Mouse (Mus musculus) bone marrow, adult 2 months (tissue): ENCODE results near the gene Uts2. TPM values are rescaled to one million over a fixed set of nuclear protein-coding genes. Genes with fewer than 3 reads are reported as not detected.
"Not testable (repeated sequence)": the region's sequence is repeated elsewhere in the genome, so short reads cannot be mapped to it uniquely, and the experiment has no call there.

Source experiments
- H3K27ac ChIP-seq: fragments of 200-500 bp; 2 replicates; pipeline ENCODE4 v1.5.1; 2012; ENCODE audit warnings: low read depth, mild to moderate bottlenecking, control low read depth, inconsistent platforms, low read length; ENCODE audit not compliant: control insufficient read depth, poor library complexity, insufficient read depth
- H3K4me1 ChIP-seq: fragments of 200-500 bp; 2 replicates; pipeline ENCODE4 v1.6.1; 2011; ENCODE audit warnings: low read length; ENCODE audit not compliant: control insufficient read depth, insufficient read depth
- H3K4me3 ChIP-seq: fragments of 200-500 bp; replicated peaks from 2 replicates; pipeline ENCODE3; 2011; ENCODE audit warnings: mild to moderate bottlenecking, low read depth, low read length, control low read depth; ENCODE audit not compliant: control insufficient read depth
- CTCF ChIP-seq: fragments of 200-500 bp; IDR thresholded peaks from 2 replicates; pipeline ENCODE4 v1.5.1; 2011; ENCODE audit warnings: low read length, control low read depth; ENCODE audit not compliant: control insufficient read depth, insufficient read depth
- POLR2A ChIP-seq: fragments of 200-500 bp; IDR thresholded peaks from 2 replicates; pipeline ENCODE4 v1.6.1; 2011; ENCODE audit warnings: low read depth, mild to moderate bottlenecking, control low read depth, low read length, borderline replicate concordance; ENCODE audit not compliant: control insufficient read depth
- WGBS: fragments of 180-500 bp; shearing (Covaris S2); methylation state at CpG from one replicate; pipeline ENCODE4 v1.1.7; 2018; 5-methylcytosine and 5-hydroxymethylcytosine counted together
- polyA plus RNA-seq: library from polyadenylated mRNA; stranded (reverse); fragments of >200 nt; gene quantifications from 2 replicates; pipeline ENCODE4 v1.2.4, GENCODE M21; 2011; ENCODE audit warnings: low replicate concordance; ENCODE audit not compliant: missing spikeins, insufficient read depth, insufficient read length

The Uts2 gene
- polyA plus RNA-seq, 1 experiment, result not detected

DNA sequence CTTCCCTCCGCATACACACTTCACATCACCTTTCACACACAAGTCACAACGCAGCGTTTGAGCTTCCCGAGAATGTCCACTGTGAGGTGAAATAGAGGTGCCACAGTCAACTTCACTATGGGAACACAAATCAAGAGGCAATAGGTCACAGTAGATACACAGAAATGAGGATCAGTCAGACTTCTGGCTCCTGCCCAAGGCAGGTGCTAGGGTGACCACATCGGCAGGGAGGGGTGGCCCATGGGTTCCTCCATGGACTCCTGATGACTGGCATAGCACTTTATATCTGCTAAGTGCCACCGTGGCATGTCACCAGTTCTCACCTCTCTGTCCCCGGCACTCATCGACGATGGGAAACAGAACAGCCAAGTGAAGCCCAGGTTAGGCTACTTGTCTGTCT lies 1.7 kb downstream of the Uts2 start:
- no peak for TF ChIP-seq CTCF
- TF ChIP-seq POLR2A, result no peak
- H3K27ac ChIP-seq, result no peak overlapping the region
- WGBS, result 84% methylated on average over 9 of the region's 9 CpGs

DNA sequence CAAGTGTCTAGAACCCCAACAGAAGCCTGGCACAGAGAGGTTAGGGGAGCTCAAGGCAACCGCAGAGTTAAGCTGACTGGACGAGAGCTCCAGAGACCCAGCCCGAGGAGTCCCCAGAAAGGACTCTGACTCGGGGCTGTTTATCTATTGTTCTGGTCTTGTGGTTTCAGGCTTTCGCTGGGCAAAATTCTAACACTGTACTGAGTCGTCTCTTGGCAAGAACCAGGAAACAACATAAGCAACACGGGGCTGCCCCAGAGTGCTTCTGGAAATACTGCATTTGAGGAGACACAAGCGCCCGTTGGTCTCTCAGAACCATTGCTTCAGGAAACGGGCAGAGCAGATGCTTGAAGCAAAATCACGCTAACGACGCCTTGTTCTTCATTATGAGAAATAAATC lies 4.5 kb downstream of the Uts2 start:
- no peak for TF ChIP-seq POLR2A
- TF ChIP-seq CTCF, result no peak
- Histone ChIP-seq H3K4me1 (peaks cover 3% of the 10 kb centered on the region; the same call in 1 of the 2 replicates), H3K4me3 (no peak overlapping the region), H3K27ac (no peak overlapping the region)
- 6% methylated on average over 13 of the region's 13 CpGs for WGBS

More for the DNA sequence above, 1.7 kb downstream of the Uts2 start:
- no peak overlapping the region for H3K4me3 ChIP-seq
- no peaks in the 10 kb centered on the region for H3K4me1 ChIP-seq

GRCm38 (mm10) chr4:151005656-151006318 lies 8.9 kb downstream of the Uts2 start:
- H3K4me1 ChIP-seq, result peaks cover 3% of the 10 kb centered on the region; the same call in 1 of the 2 replicates
- no peak for TF ChIP-seq CTCF
- WGBS, result 33% methylated on average over 13 of the region's 13 CpGs
- no peak overlapping the region for H3K27ac ChIP-seq
- no peak overlapping the region for H3K4me3 ChIP-seq

GRCm38 (mm10) chr4:151006945-151007344 lies 10.0 kb downstream of the Uts2 start:
- 50% methylated on average over 6 of the region's 6 CpGs for WGBS
- TF ChIP-seq CTCF, result peak; percentile 82
- no peak for TF ChIP-seq POLR2A
- no peak overlapping the region for H3K27ac ChIP-seq

GRCm38 (mm10) chr4:151010316-151010715 lies 13.4 kb downstream of the Uts2 start:
- Histone ChIP-seq H3K27ac (no peak overlapping the region), H3K4me1 (peaks cover 3% of the 10 kb centered on the region; the same call in 1 of the 2 replicates), H3K4me3 (no peak overlapping the region)
- TF ChIP-seq CTCF (no peak), POLR2A (no peak)
- 81% methylated on average over 7 of the region's 7 CpGs for WGBS

More at GRCm38 (mm10) chr4:151006945-151007344, 10.0 kb downstream of the Uts2 start:
- H3K4me1 ChIP-seq, result peaks cover 3% of the 10 kb centered on the region; the same call in 1 of the 2 replicates
- H3K4me3 ChIP-seq, result no peak overlapping the region

DNA sequence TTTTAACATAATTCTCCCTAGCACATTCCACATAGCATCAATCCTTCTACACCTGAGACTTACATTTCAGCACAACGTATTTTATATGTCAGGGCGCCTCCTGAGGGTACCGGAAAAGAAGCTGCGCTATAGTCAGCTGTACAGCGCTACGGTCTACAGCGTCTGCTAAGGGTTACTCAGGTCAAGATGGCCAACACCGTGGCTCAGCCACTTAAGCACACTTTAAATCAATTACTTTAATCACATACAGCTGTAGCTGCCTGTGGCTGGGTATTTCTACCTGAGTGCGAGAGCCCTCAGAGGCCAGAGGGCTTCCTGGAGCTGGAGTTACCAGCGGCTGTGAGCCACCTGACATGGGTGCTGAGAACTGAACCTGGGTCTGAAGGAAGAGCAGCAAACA lies 19.0 kb downstream of the Uts2 start:
- no peak for TF ChIP-seq POLR2A
- no peak for TF ChIP-seq CTCF
- Histone ChIP-seq H3K4me3 (no peak overlapping the region), H3K27ac (no peak overlapping the region), H3K4me1 (no peaks in the 10 kb centered on the region)
- WGBS, result 95% methylated on average over 10 of the region's 10 CpGs

- H3K4me1 ChIP-seq, H3K27ac ChIP-seq, H3K4me3 ChIP-seq: not testable (repeated sequence)
- WGBS, result 83% methylated on average over 1 of the region's 1 CpGs
These were observed 20.5 kb downstream of the Uts2 start for GRCm38 (mm10) chr4:151017356-151017755.

GRCm38 (mm10) chr4:151024152-151024551 lies 27.3 kb downstream of the Uts2 start:
- no peak for TF ChIP-seq POLR2A
- no peak for TF ChIP-seq CTCF
- H3K27ac ChIP-seq, result no peak overlapping the region
- H3K4me1 ChIP-seq, result no peaks in the 10 kb centered on the region
- H3K4me3 ChIP-seq, result no peak overlapping the region
- WGBS, result 60% methylated on average over 9 of the region's 9 CpGs

DNA sequence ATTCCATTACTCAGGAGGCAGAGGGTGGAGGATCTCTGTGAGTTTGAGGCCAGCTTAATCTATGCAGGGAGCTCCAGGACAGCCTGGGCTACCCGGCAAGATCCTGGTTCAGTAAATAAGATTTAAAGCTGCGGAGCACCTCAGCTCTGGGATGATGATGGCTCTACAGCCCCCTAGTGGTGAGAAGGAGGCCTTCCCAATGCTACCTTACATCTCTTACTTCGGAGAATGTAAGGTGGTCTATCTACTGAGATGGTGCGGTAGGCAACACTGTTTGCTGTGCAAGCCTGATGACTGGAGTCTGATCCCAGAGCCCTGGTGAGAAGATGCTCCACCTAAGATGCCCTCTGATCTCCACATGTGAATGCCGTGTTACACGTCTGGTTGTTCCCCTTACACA lies 30.1 kb downstream of the Uts2 start:
- TF ChIP-seq POLR2A (no peak), CTCF (peak; percentile 54)
- Histone ChIP-seq H3K4me3 (no peak overlapping the region), H3K27ac (no peak overlapping the region), H3K4me1 (no peaks in the 10 kb centered on the region)
- 56% methylated on average over 6 of the region's 6 CpGs for WGBS

GRCm38 (mm10) chr4:151036521-151036920 lies 39.6 kb downstream of the Uts2 start:
- Histone ChIP-seq H3K27ac (no peak overlapping the region), H3K4me3 (no peak overlapping the region), H3K4me1 (no peaks in the 10 kb centered on the region)
- TF ChIP-seq CTCF (no peak), POLR2A (no peak)
- WGBS, result 86% methylated on average over 7 of the region's 7 CpGs
